Mouse (Mus musculus) adrenal gland, adult 10 weeks (tissue): ENCODE measurements around the gene Kcnn3. TPM values are rescaled to one million over a fixed set of nuclear protein-coding genes. Genes with fewer than 3 reads are reported as not detected.

Experiments used
- polyA plus RNA-seq: library from polyadenylated mRNA; stranded (reverse); fragments of 350-450 nt; fragmentation: Illumina TruSeq; extraction: RNeasy Lipid Tissue Mini Kit (QIAGEN cat#74804); gene quantifications from one replicate; pipeline ENCODE4 v1.2.3, GENCODE M21; 2014; ENCODE audit warnings: low read depth, low replicate concordance

Gene Kcnn3
- 3.4 TPM for polyA plus RNA-seq

GRCm38 (mm10) chr3:89519894-89520293 is at the start of gene Kcnn3:
Gene Kcnn3 (plus strand): TSS chr3:89520164.

GRCm38 (mm10) chr3:89714359-89715206 is 194.6 kb downstream of the Kcnn3 start, which contains the start of gene Adar:
Gene Adar (plus strand): TSS chr3:89715022.

Other genes with a start within 250 kb of the Kcnn3 start
- 16.9 TPM for gene Slc50a1, start 249.6 kb upstream of the Kcnn3 start, polyA plus RNA-seq
- 2.7 TPM for gene Efna1, start 239.0 kb upstream of the Kcnn3 start, polyA plus RNA-seq
- gene Efna3, start 197.2 kb upstream of the Kcnn3 start, polyA plus RNA-seq = not detected
- not detected for gene Efna4, start 182.1 kb upstream of the Kcnn3 start, polyA plus RNA-seq
- 12.9 TPM for gene Adam15, start 170.2 kb upstream of the Kcnn3 start, polyA plus RNA-seq
- not detected for gene Dcst2, start 158.2 kb upstream of the Kcnn3 start, polyA plus RNA-seq
- not detected for gene Dcst1, start 154.9 kb upstream of the Kcnn3 start, polyA plus RNA-seq
- 7.4 TPM for gene Zbtb7b, start 125.4 kb upstream of the Kcnn3 start, polyA plus RNA-seq
- gene Lenep, start 117.4 kb upstream of the Kcnn3 start, polyA plus RNA-seq = 2.3 TPM
- 1.2 TPM for gene Flad1, start 108.3 kb upstream of the Kcnn3 start, polyA plus RNA-seq
- 9.6 TPM for gene Cks1b, start 101.8 kb upstream of the Kcnn3 start, polyA plus RNA-seq
- gene Shc1, start 101.7 kb upstream of the Kcnn3 start, polyA plus RNA-seq = 39.8 TPM
- gene Pygo2, start 90.0 kb upstream of the Kcnn3 start, polyA plus RNA-seq = 8.5 TPM
- 13.2 TPM for gene Pbxip1, start 83.5 kb upstream of the Kcnn3 start, polyA plus RNA-seq
- 1.1 TPM for gene Pmvk, start 65.6 kb upstream of the Kcnn3 start, polyA plus RNA-seq
- 7.5 TPM for gene Adar, start 194.9 kb downstream of the Kcnn3 start, polyA plus RNA-seq
- gene Chrnb2, start 244.5 kb downstream of the Kcnn3 start, polyA plus RNA-seq = 1.5 TPM